In genomic region chr2:169777764-169778163, GRCm38 (mm10) we compare ENCODE assay signal across 24 mouse cellular contexts.
DNase-seq lines count a peak whose midpoint lies in the region; ATAC-seq lines count a peak whose summit lies in the region.
"Had no signal": no experiment of that assay in that cellular context is flagged by ENCODE, and none has a peak within 500 bp of the region (broad histone marks: within the 10 kb centered on the region; RNA-seq: fewer than 3 reads in every experiment).

No protein-coding gene starts in this region.

- H3K4me1 ChIP-seq in midbrain, embryonic 14.5 days (ENCODE audit: control insufficient read depth, insufficient read depth, low read length) = no peaks in the 10 kb centered on the region
- H3K4me1 ChIP-seq: forebrain, embryonic 15.5 days; hindbrain, embryonic 12.5 days had no signal

- no peak overlapping the region for H3K9ac ChIP-seq in midbrain, embryonic 14.5 days (replicated peaks; ENCODE audit: low read length)
- H3K9ac ChIP-seq: forebrain, embryonic 15.5 days; heart, embryonic 15.5 days; hindbrain, embryonic 12.5 days; limb, embryonic 12.5 days; liver, postnatal 0 days had no signal

- no peak for ATAC-seq in midbrain, embryonic 14.5 days (ENCODE audit: low FRiP score, low TSS enrichment)
- ATAC-seq: forebrain, embryonic 15.5 days; Patski had no signal

- H3K27me3 ChIP-seq in midbrain, embryonic 14.5 days (ENCODE audit: control insufficient read depth, insufficient read depth, low read length) = no peaks in the 10 kb centered on the region
- H3K27me3 ChIP-seq: CH12.LX; forebrain, embryonic 15.5 days; hindbrain, embryonic 12.5 days; limb, embryonic 12.5 days; Patski had no signal

- H3K4me2 ChIP-seq in midbrain, embryonic 14.5 days (ENCODE audit: low read length) = no peak overlapping the region
- H3K4me2 ChIP-seq: forebrain, embryonic 15.5 days; heart, embryonic 15.5 days; hindbrain, embryonic 12.5 days; limb, embryonic 12.5 days; liver, embryonic 11.5 days had no signal

- WGBS in midbrain, embryonic 14.5 days = 89% methylated on average over 2 of the region's 2 CpGs

- DNase-seq in adrenal gland, postnatal 14 days = peak; percentile 59
- no peak for DNase-seq in adrenal gland, postnatal 10 days
- DNase-seq in kidney, adult 18-20 months = peak; percentile 16
- DNase-seq in kidney, postnatal 4 days = no peak
- peak; percentile 44 for DNase-seq in gonadal fat pad, adult 2 months (ENCODE audit: low read depth)
- DNase-seq in kidney, postnatal 36 days = peak; percentile 32 to 69
- DNase-seq in embryo, embryonic 9.5 days (ENCODE audit: extremely low spot score) = no peak
- no peak for DNase-seq in midbrain, embryonic 14.5 days
- DNase-seq: cerebellum, adult 8-10 months; cerebellum, postnatal 36 days; gastrocnemius, postnatal 10 days; layer of hippocampus, postnatal 36 days; liver, postnatal 0 days; thymus, adult 18-20 months; thymus, postnatal 36 days had no signal

- H3K4me3 ChIP-seq in midbrain, embryonic 14.5 days (replicated peaks; ENCODE audit: low read depth, low read length) = no peak overlapping the region
- H3K4me3 ChIP-seq: forebrain, embryonic 15.5 days; heart, embryonic 15.5 days; hindbrain, embryonic 12.5 days; limb, embryonic 12.5 days had no signal

- H3K9me3 ChIP-seq in midbrain, embryonic 14.5 days (ENCODE audit: control insufficient read depth, low read length) = no peaks in the 10 kb centered on the region
- H3K9me3 ChIP-seq: forebrain, embryonic 15.5 days; heart, embryonic 15.5 days; hindbrain, embryonic 12.5 days; limb, embryonic 12.5 days had no signal

- H3K36me3 ChIP-seq in midbrain, embryonic 14.5 days (ENCODE audit: control insufficient read depth, insufficient read depth, low read length) = no peaks in the 10 kb centered on the region
- H3K36me3 ChIP-seq: forebrain, embryonic 15.5 days; G1E; heart, embryonic 15.5 days; hindbrain, embryonic 12.5 days; limb, embryonic 12.5 days had no signal

- no peak overlapping the region for H3K27ac ChIP-seq in midbrain, embryonic 14.5 days (replicated peaks; ENCODE audit: low read depth, low read length)
- H3K27ac ChIP-seq: forebrain, embryonic 15.5 days; hindbrain, embryonic 12.5 days; limb, embryonic 12.5 days; macrophage had no signal

Comparison
In these comparisons a context has a peak if more than half of its experiments do, and no peak if none do; other contexts are left out.
1. DNase-seq: peak in adrenal gland, postnatal 14 days (single experiment), kidney, adult 18-20 months (single experiment), gonadal fat pad, adult 2 months (single experiment) and kidney, postnatal 36 days (2 of 2); none in adrenal gland, postnatal 10 days (single experiment), kidney, postnatal 4 days (0 of 2), embryo, embryonic 9.5 days (single experiment) and midbrain, embryonic 14.5 days (single experiment).